Mouse (Mus musculus) lung, embryonic 14.5 days (tissue): ENCODE results near the gene Gm49355. TPM values are rescaled to one million over a fixed set of nuclear protein-coding genes. Genes with fewer than 3 reads are reported as not detected.

Experiments used
- ATAC-seq: fragments of 200-750 bp; cut with Nextera tagmentation; 2 replicates; pipeline ENCODE4 v1.8.0; 2017; ENCODE audit warnings: mild to moderate bottlenecking, moderate TSS enrichment, moderate library complexity; ENCODE audit not compliant: insufficient read depth
- DNase-seq: peaks from one replicate; pipeline ENCODE4 v3.0.0-alpha.2; 2015
- H3K27ac ChIP-seq: fragments of 300-500 bp; sonication (generic); 2 replicates; pipeline ENCODE4 v1.5.1; 2014; ENCODE audit warnings: low read depth, mild to moderate bottlenecking, moderate library complexity
- H3K27me3 ChIP-seq: fragments of 300-500 bp; sonication (generic); 2 replicates; pipeline ENCODE4 v1.6.1; 2014; ENCODE audit warnings: low read length, control low read depth; ENCODE audit not compliant: insufficient read depth
- H3K36me3 ChIP-seq: fragments of 300-500 bp; sonication (generic); 2 replicates; pipeline ENCODE4 v1.6.1; 2014; ENCODE audit warnings: control low read depth; ENCODE audit not compliant: insufficient read depth
- H3K4me1 ChIP-seq: fragments of 300-500 bp; sonication (generic); 2 replicates; pipeline ENCODE4 v1.6.1; 2014; ENCODE audit warnings: antibody characterized with exemption, control low read depth; ENCODE audit not compliant: insufficient read depth
- H3K4me2 ChIP-seq: fragments of 300-500 bp; sonication (generic); 2 replicates; pipeline ENCODE4 v1.6.1; 2014; ENCODE audit warnings: mild to moderate bottlenecking
- H3K4me3 ChIP-seq: fragments of 300-500 bp; sonication (generic); 2 replicates; pipeline ENCODE4 v1.5.1; 2014; ENCODE audit warnings: low read depth, low read length
- H3K9ac ChIP-seq: fragments of 300-500 bp; sonication (generic); 2 replicates; pipeline ENCODE4 v1.6.1; 2014
- H3K9me3 ChIP-seq: fragments of 300-500 bp; sonication (generic); 2 replicates; pipeline ENCODE4 v1.6.1; 2016; ENCODE audit warnings: low read depth, low read length, control low read depth
- CTCF ChIP-seq: IDR thresholded peaks from 2 replicates; pipeline ENCODE4 v1.5.1; 2016; ENCODE audit warnings: antibody characterized with exemption, low read depth
- WGBS: fragments of 180-500 bp; shearing (Covaris S2); extraction: QIAGEN DNeasy Blood & Tissue Kit; methylation state at CpG from one replicate; pipeline ENCODE4 v1.1.7; 2014; 5-methylcytosine and 5-hydroxymethylcytosine counted together
- polyA plus RNA-seq: library from polyadenylated mRNA; unstranded; fragments of >200 nt; fragmentation: Nextera tagmentation; extraction: Ambion mirVana; gene quantifications from 2 replicates; pipeline ENCODE4 v1.2.1, GENCODE M21; 2014

The Gm49355 gene
- polyA plus RNA-seq, 1 experiment from 2014 or later: 0.14 TPM

DNA sequence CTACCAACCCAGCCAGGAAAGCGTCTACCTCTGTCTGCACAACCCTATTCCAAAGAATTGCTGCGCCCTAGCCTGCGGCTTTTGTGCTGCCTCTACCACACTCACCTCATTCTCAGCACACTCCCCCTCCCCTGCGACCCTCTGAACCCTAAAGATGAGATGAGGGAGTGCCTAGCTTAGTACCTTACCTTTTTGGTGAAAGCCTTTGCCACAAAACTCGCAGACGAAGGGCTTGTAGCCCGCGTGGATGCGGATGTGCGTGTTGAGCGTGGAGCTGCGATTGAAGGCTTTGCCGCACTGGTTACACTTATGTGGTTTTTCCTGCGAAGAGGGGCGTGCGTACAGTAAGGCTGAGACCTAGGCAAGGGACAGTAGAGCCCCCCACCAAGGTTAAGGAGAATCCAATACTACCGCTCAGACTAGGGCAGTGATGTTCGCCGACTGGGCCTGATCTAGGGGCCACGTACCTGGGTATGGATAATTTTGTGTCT is 59.7 kb downstream of the Gm49355 start:
- H3K9ac ChIP-seq: no peak overlapping the region
- ATAC-seq (no peak), DNase-seq (no peak)
- H3K27ac ChIP-seq: no peak overlapping the region
- TF ChIP-seq CTCF: no peak
- H3K27me3 ChIP-seq: peaks cover 99% of the 10 kb centered on the region
- no peak overlapping the region for H3K4me3 ChIP-seq
- no peaks in the 10 kb centered on the region for H3K36me3 ChIP-seq
- no peaks in the 10 kb centered on the region for H3K4me1 ChIP-seq
- H3K9me3 ChIP-seq: no peaks in the 10 kb centered on the region
- no peak overlapping the region for H3K4me2 ChIP-seq
- 2% methylated on average over 20 of the region's 20 CpGs for WGBS

- Histone ChIP-seq H3K4me3 (0 out of 2 replicates have a peak overlapping the region, but pooled peaks have one; percentile 15), H3K9ac (no peak overlapping the region), H3K27me3 (peaks cover 99% of the 10 kb centered on the region), H3K9me3 (no peaks in the 10 kb centered on the region), H3K36me3 (no peaks in the 10 kb centered on the region), H3K4me2 (peak overlapping the region; percentile 35; the same call in 1 of the 2 replicates), H3K27ac (no peak overlapping the region), H3K4me1 (no peaks in the 10 kb centered on the region)
- 3% methylated on average over 24 of the region's 24 CpGs for WGBS
- DNase-seq (no peak), ATAC-seq (no peak)
- no peak for TF ChIP-seq CTCF
Measured at GRCm38 (mm10) chr14:12344061-12344745, 60.4 kb downstream of the Gm49355 start.

DNA sequence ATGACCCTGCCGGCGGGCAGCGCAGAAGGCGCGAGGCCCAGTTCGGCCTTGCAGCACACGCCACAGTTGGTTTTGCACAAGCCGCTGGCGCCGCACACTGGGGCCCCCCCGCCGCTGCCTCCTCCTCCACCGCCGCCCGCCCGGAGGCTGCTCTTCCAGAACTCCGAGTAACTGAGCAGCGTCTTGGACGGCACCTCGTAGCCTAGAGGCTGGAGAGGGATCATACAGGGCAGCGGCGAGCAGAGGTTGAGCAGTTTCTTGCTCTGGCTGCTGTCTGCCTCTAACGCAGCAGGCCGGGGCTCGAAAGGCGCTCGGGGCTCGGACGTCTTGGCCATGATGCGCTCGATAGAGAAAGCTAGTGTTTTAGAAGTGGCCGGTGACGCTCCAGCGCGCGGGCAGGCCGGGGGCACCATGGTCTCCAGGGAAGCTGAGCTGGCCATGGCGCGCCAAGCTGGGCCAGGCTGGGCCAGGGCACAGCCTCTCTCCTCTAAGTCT is 61.0 kb downstream of the Gm49355 start:
- ATAC-seq (no peak), DNase-seq (no peak)
- TF ChIP-seq CTCF: no peak
- no peaks in the 10 kb centered on the region for H3K9me3 ChIP-seq
- no peaks in the 10 kb centered on the region for H3K4me1 ChIP-seq
- H3K27me3 ChIP-seq: peaks cover 100% of the 10 kb centered on the region
- 0 out of 2 replicates have a peak overlapping the region, but pooled peaks have one; percentile 15 for H3K4me3 ChIP-seq
- no peaks in the 10 kb centered on the region for H3K36me3 ChIP-seq
- no peak overlapping the region for H3K9ac ChIP-seq
- no peak overlapping the region for H3K27ac ChIP-seq
- peak overlapping the region; percentile 35; the same call in 1 of the 2 replicates for H3K4me2 ChIP-seq
- WGBS: under 1% methylated on average over 39 of the region's 39 CpGs

- no peak overlapping the region for H3K9ac ChIP-seq
- no peak overlapping the region for H3K27ac ChIP-seq
- H3K27me3 ChIP-seq: peaks cover 100% of the 10 kb centered on the region
- H3K9me3 ChIP-seq: no peaks in the 10 kb centered on the region
- H3K4me3 ChIP-seq: peak overlapping the region; percentile 16; the same call in 1 of the 2 replicates
- H3K4me2 ChIP-seq: 0 out of 2 replicates have a peak overlapping the region, but pooled peaks have one; percentile 35
- no peaks in the 10 kb centered on the region for H3K36me3 ChIP-seq
- TF ChIP-seq CTCF: no peak
- WGBS: under 1% methylated on average over 40 of the region's 40 CpGs
- DNase-seq (no peak), ATAC-seq (no peak)
- no peaks in the 10 kb centered on the region for H3K4me1 ChIP-seq
Measured at GRCm38 (mm10) chr14:12345241-12345921, 61.6 kb downstream of the Gm49355 start.

DNA sequence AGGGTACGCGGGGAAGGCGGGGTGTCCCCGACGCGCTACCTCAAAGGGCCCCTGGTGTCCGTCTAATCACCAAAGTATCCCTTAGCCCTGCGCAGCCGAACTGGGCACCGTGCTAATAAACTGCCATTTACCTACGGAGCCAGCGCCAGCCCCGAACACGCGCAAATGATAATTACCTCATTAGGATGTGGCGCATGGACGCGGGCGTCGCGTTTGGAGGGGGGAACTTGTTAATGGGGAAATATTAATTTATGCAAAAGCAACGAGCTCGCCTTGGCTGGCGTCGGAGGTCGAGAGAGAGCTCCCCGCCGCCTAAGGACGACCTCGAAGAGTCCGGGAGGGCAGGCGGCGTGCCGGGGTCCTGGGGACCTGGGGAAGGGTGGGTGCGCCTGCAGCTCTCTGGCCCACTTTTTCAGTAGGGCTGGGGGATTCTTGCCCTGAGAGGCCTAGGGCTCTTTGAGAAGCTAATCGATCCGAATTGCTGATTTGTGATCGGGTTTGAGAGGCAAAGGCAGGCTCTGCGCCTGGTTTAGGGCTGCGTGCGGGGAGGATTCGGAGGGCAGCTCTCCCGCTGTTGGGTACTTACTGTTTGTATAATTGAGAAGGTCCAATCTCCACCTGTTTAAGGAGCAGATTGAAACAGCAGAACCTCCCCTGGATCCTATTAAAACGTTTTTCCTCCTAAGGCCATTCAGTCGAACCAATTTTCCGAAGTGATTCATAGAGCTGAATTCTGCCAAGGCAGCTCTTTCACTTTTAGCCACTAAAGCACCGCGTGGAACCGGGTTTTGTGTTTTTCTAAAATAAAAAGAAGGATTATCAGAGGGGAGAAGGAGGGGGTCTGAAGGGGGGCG is 62.5 kb downstream of the Gm49355 start:
- H3K27me3 ChIP-seq: peaks cover 100% of the 10 kb centered on the region
- H3K9me3 ChIP-seq: no peaks in the 10 kb centered on the region
- no peaks in the 10 kb centered on the region for H3K4me1 ChIP-seq
- TF ChIP-seq CTCF: no peak
- peak overlapping the region; percentile 46 for H3K4me2 ChIP-seq
- H3K4me3 ChIP-seq: peak overlapping the region; percentile 16
- ATAC-seq (no peak), DNase-seq (no peak)
- H3K27ac ChIP-seq: no peak overlapping the region
- no peaks in the 10 kb centered on the region for H3K36me3 ChIP-seq
- no peak overlapping the region for H3K9ac ChIP-seq
- under 1% methylated on average over 50 of the region's 50 CpGs for WGBS

GRCm38 (mm10) chr14:12346865-12347600 is 63.3 kb downstream of the Gm49355 start:
- H3K9me3 ChIP-seq: no peaks in the 10 kb centered on the region
- H3K36me3 ChIP-seq: no peaks in the 10 kb centered on the region
- DNase-seq (no peak), ATAC-seq (no peak)
- peaks cover 98% of the 10 kb centered on the region for H3K27me3 ChIP-seq
- peak overlapping the region; percentile 46 for H3K4me2 ChIP-seq
- no peak overlapping the region for H3K27ac ChIP-seq
- 1% methylated on average over 26 of the region's 26 CpGs for WGBS
- H3K4me3 ChIP-seq: peak overlapping the region; percentile 16
- no peak overlapping the region for H3K9ac ChIP-seq
- no peak for TF ChIP-seq CTCF
- no peaks in the 10 kb centered on the region for H3K4me1 ChIP-seq
